Mouse (Mus musculus): ENCODE results near the gene Itgb1bp1. TPM values are rescaled to one million over a fixed set of nuclear protein-coding genes. Genes with fewer than 3 reads are reported as not detected.

Itgb1bp1 gene
- polyA plus RNA-seq, 1 experiment: 21.5 TPM

DNA sequence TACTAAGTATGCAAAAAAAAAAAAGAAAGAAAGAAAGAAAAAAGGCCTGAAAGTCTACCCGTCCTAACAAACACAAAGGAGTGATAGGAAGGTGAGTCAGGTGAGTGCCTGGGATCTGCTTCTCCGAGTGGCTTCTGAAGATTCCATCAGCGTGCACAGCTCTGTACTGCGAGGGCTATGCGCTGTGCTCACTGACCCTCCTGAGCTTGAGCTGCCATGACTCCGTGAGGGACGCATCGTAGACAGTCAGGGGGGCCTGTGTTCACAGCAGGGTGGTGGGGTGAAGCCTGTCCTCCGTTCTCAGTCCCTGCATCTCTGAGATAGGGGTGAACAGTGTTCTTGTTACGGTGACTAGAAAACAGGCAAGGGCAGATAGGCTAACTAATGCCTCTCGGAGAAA, 12.8 kb upstream of the Itgb1bp1 start:
- TF ChIP-seq POLR2A (IDR thresholded peaks at IDR 0.05; ENCODE audit: borderline replicate concordance, extremely low read depth, insufficient read depth, insufficient read length, poor library complexity, severe bottlenecking) (no peak), CTCF (IDR thresholded peaks at IDR 0.05; ENCODE audit: borderline replicate concordance, extremely low read depth, insufficient read depth, insufficient read length) (no peak)
- no peak for DNase-seq (ENCODE audit: low read depth)

DNA sequence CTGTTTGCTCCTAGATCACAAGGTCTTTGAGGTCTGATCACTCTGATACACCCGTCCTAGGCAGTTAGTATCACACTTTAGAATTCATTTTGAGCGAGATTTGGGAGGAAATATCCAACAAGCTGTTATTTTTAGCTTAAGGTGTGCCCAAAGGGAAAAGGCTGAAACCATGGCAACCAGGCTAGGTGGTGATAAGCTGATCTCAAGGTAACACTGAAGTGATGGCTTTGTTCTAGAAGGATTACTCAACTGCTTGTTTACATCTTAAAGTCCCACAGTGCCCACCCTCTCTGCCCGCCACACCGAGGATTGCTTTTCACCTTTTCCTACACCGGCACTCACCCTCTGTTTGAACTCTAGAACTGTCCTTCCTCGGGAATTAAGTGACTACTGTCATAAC, 3.6 kb upstream of the Itgb1bp1 start:
- DNase-seq (ENCODE audit: low read depth): no peak
- no peak for TF ChIP-seq CTCF (IDR thresholded peaks at IDR 0.05; ENCODE audit: borderline replicate concordance, extremely low read depth, insufficient read depth, insufficient read length)
- TF ChIP-seq POLR2A (IDR thresholded peaks at IDR 0.05; ENCODE audit: borderline replicate concordance, extremely low read depth, insufficient read depth, insufficient read length, poor library complexity, severe bottlenecking): no peak

DNA sequence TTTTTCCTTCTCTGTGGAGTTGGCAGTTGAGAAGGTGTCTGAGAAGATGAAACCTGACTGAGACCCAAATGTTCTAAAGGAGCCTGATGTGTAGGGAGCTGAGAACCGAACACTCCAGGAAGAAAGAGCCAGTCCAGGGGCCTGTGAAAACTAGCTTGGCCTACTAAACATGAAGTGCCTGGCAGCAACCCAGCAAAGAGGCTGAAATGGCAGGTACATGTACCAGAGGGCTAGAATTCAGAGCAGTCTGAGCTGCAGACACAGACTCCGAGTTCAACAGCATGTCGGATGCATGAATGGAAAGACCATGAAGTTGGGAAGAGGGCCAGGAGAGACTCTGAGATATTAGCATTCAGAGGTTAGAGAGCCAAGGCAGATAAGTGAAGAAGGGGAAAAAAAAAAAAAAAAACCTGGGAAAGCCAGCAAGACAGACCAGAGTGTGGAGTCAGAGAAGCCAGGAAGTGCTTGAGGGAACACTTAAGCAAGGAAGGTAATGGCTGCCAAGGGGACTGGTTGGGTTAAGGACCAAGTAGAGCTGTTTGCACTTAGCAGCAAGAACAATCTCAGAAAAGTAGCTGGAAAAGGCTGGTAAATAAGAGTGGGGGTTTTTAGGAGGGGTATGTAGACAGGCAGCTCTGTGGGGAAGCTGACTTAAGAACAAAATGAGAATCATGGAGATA, 2.8 kb upstream of the Itgb1bp1 start:
- no peak for DNase-seq (ENCODE audit: low read depth)
- no peak for TF ChIP-seq POLR2A (IDR thresholded peaks at IDR 0.05; ENCODE audit: borderline replicate concordance, extremely low read depth, insufficient read depth, insufficient read length, poor library complexity, severe bottlenecking)
- TF ChIP-seq CTCF (IDR thresholded peaks at IDR 0.05; ENCODE audit: borderline replicate concordance, extremely low read depth, insufficient read depth, insufficient read length): no peak

DNA sequence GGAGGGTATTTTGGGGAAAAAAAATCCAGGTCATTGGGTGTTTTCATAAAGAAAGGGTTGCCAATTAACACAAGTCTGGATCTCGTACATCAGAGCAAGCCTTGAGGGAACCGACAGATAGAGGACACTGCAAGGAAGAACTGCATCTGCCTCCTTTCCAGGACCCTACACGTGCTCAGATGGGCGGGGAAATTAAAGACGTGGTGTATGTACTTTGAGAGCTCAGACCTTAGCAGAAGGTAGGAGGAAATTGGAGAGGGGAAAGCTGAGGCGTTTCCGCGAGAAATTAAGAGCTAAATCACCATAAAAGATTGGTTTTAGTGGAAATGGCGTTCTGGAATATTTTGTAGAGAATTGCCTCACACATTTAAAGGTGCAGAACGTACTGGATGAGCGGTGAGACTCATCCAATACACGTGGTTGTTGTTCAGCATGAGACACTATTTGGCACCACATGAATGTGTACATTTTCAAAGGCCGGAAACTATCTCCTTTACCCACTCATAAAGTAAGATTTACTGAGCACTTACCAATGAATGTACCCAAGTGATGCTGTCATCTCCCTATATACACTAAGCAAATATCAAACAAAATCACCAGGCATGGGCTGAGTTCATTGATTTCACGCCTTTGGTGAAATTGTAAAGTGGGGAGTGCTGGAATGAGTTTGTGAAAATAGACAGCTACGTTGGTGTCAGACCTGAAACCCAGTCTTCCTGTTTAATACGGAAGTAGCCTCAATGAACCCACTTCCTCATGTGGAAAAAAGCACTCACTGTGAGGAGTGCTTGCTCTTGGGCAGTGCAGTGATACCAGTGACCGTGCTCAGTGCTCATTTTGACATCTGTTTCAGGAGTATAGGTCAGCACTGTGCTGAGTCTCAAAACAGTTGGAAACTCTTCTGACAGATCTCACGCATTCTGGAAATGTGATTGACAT, 897 bp upstream of the Itgb1bp1 start:
- TF ChIP-seq POLR2A (IDR thresholded peaks at IDR 0.05; ENCODE audit: borderline replicate concordance, extremely low read depth, insufficient read depth, insufficient read length, poor library complexity, severe bottlenecking) (no peak), CTCF (IDR thresholded peaks at IDR 0.05; ENCODE audit: borderline replicate concordance, extremely low read depth, insufficient read depth, insufficient read length) (no peak)
- DNase-seq (ENCODE audit: low read depth): peak; percentile 56

DNA sequence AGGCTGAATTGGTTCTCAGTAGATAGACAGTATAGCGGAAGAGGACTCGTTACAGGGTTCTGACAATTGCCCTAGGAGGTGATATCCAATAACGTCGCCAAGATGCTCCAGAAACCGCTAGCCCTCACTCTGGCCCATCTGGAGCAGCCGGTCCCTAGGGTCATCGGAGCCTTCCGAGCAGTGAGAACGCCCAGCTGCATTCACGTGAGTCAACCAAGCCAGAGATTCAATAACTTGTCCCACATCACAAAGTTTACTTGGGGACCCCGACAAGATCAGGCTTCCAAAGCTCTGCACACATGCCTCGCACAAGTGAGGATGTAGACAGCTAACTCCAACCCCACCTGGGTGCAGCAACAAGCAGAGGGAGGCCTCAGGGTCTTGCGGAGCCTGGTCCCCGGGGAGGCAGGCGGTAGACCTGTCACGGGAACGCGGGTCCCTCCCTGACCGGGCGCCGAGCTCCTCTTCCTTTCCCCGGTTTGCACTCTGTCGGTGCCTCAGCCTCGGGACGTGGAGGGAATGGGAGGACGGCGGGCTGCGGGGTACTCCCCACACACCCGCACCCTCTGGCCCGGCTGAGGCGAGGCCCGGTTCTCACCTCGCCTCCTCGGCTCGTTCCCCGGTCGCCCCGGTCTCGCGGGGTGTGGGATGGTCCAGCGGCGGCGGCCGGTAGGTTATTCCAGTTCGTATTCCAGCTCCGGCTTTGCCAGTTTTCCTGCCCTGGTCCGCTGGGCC, 409 bp downstream of the Itgb1bp1 start:
- DNase-seq (ENCODE audit: low read depth): no peak
- TF ChIP-seq POLR2A (IDR thresholded peaks at IDR 0.05; ENCODE audit: borderline replicate concordance, extremely low read depth, insufficient read depth, insufficient read length, poor library complexity, severe bottlenecking): 0 out of 2 replicates have a peak, but pooled peaks have one; percentile 10
- no peak for TF ChIP-seq CTCF (IDR thresholded peaks at IDR 0.05; ENCODE audit: borderline replicate concordance, extremely low read depth, insufficient read depth, insufficient read length)

DNA sequence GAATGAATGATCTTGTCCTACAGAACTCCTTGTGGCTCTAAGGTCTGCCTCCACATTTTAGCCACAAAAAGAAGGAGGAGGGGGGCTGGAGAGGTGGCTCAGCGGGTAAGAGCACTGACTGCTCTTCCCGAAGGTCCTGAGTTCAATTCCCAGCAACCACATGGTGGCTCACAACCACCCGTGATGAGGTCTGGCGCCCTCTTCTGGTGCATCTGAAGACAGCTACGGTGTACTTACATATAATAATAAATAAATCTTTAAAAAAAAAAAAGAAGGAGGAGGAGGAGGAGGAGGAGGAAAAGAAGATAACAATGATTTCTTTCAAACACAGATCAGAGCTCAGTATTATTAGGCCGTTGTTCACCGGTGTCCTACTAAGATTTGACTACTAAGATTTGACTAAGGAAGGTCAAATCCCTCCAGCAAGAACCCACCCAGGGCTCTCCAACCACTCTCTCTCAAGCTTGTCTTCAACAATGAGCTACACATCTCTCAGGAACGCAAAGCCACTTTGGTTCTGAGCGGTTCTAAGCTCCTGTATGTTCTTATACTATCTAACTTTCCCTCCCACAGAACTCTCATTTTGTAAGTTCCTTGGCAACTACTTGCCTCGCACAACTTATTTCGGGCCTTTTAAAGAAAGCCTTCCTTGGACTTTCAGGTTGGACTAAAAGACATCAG, 1.2 kb downstream of the Itgb1bp1 start, which contains the start of gene Cpsf3:
Cpsf3 (plus strand) TSS at position 631 of the 681 bp plus-strand sequence.
- TF ChIP-seq CTCF (IDR thresholded peaks at IDR 0.05; ENCODE audit: borderline replicate concordance, extremely low read depth, insufficient read depth, insufficient read length) (0 out of 2 replicates have a peak, but pooled peaks have one; percentile 2), POLR2A (IDR thresholded peaks at IDR 0.05; ENCODE audit: borderline replicate concordance, extremely low read depth, insufficient read depth, insufficient read length, poor library complexity, severe bottlenecking) (no peak)
- DNase-seq (ENCODE audit: low read depth): no peak

DNA sequence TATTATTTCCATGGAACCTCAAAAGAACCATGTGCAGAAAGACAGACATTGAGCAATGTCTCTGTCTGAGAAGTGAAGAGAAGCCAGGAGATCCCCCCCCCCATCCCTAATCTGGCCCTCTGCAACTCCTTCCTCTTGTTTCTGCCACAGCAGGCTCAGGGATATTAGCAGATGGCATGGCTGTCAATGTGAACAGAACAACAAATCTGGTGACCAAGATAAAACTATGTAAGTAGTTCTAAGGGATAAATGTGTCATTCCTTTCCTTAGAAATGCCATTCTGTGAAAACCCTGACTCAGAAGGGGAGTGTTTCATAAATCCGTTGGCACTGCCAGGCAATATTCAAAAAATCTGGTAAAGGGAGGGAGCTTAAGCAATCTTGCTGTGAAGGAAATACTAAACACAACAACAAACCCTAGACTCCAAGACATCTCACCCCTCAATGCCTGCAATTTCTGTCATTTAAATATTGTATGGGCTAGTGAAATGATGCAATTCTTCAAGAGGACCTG, 8.7 kb downstream of the Itgb1bp1 start:
- TF ChIP-seq POLR2A (IDR thresholded peaks at IDR 0.05; ENCODE audit: borderline replicate concordance, extremely low read depth, insufficient read depth, insufficient read length, poor library complexity, severe bottlenecking): no peak
- TF ChIP-seq CTCF (IDR thresholded peaks at IDR 0.05; ENCODE audit: borderline replicate concordance, extremely low read depth, insufficient read depth, insufficient read length): no peak

DNA sequence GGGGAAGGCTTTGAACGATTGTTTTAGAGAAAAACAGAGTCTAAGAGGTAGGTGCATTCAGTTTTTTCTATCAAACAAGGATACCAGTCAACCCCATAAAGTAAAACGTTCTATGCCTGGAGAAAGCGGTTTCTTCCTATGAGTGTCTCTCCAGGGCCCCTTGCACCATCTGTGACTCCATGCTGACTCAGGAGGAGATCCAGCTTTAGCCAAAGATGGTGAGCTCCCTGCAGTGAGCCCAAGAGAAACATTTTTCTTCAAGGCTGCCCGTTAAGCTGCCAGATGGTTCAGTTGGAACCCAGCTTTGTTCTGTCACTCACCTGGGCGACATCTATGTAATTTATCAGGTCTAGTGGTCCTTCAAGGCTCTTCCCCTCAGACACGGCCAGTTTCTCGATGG, 11.6 kb downstream of the Itgb1bp1 start:
- TF ChIP-seq POLR2A (IDR thresholded peaks at IDR 0.05; ENCODE audit: borderline replicate concordance, extremely low read depth, insufficient read depth, insufficient read length, poor library complexity, severe bottlenecking): no peak
- TF ChIP-seq CTCF (IDR thresholded peaks at IDR 0.05; ENCODE audit: borderline replicate concordance, extremely low read depth, insufficient read depth, insufficient read length): no peak
- peak; percentile 15 for DNase-seq (ENCODE audit: low read depth)

More for the DNA sequence above, 8.7 kb downstream of the Itgb1bp1 start:
- peak; percentile 22 for DNase-seq (ENCODE audit: low read depth)

DNA sequence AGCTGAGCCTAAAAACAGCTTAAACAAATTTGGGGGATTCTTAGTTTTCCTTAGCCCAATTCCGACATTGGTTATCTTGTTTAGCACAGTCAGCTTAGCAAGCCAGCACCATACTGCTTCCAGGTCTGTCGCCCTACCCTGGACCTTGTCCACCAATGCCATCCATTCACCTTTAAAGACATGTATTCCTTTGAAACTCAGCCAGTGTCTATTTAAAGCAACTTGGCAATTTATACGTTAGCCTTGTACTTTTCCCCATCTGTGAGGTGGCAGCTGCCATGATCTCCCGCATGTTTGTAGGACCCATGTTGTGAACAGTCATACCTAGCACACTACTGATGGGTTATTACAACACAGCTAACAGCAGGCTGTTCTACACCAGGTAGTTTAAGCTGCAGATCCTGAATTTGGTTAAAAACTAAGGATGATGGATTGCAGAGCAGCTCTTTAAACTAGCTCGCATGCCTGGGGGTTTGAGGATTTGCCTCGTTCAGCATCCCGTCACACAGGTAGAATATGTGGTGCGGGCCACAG, 17.9 kb downstream of the Itgb1bp1 start:
- TF ChIP-seq CTCF (IDR thresholded peaks at IDR 0.05; ENCODE audit: borderline replicate concordance, extremely low read depth, insufficient read depth, insufficient read length) (no peak), POLR2A (IDR thresholded peaks at IDR 0.05; ENCODE audit: borderline replicate concordance, extremely low read depth, insufficient read depth, insufficient read length, poor library complexity, severe bottlenecking) (no peak)
- DNase-seq (ENCODE audit: low read depth): no peak

DNA sequence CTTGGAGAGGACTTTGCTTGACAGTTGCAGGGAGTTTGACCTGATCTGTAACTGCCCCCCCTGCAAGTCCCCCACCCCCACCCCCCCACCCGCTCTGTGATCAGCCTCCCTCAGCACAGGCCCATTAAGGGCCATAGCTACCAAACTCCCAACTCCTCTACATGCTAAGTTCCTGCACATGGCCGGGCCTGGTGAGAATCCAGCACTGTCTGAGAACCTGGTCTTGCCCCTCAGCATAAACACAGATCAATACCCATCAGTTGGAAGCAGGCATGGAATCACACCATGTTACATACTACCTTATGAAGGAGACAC, 19.3 kb downstream of the Itgb1bp1 start:
- TF ChIP-seq CTCF (IDR thresholded peaks at IDR 0.05; ENCODE audit: borderline replicate concordance, extremely low read depth, insufficient read depth, insufficient read length): no peak
- no peak for TF ChIP-seq POLR2A (IDR thresholded peaks at IDR 0.05; ENCODE audit: borderline replicate concordance, extremely low read depth, insufficient read depth, insufficient read length, poor library complexity, severe bottlenecking)

More for the DNA sequence above, 19.3 kb downstream of the Itgb1bp1 start:
- DNase-seq (ENCODE audit: low read depth): no peak

Data from brain, embryonic 14.5 days (tissue).